Comparison of ENCODE assay signal across 20 mouse cellular contexts in the genomic region with DNA sequence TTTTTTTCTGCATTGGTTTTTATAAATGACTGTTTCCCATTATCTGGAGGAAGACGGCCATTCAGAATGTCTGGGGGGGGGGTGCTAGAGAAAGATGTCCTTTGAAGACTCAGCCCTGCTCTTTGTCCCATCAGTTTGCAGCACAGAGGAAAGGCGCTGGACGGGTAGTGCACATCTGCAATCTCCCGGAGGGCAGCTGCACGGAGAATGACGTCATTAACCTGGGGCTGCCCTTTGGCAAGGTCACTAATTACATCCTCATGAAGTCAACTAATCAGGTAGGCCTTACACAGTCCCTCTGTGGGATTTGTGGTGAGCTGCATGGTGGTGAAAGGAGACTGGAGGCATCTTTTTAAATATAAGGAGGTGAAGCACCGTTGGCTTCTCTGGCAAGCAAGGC. TPM values are rescaled to one million over a fixed set of nuclear protein-coding genes. Genes with fewer than 3 reads are reported as not detected.
DNase-seq lines count a peak whose midpoint lies in the region; ATAC-seq and TF ChIP-seq lines count a peak whose summit lies in the region.
"Had no signal": no experiment of that assay in that cellular context is flagged by ENCODE, and none has a peak within 500 bp of the region (broad histone marks: within the 10 kb centered on the region; RNA-seq: fewer than 3 reads in every experiment).

No protein-coding gene starts in this region.

- H3K27ac ChIP-seq in forebrain, embryonic 10.5 days = peak overlapping the region; percentile 81
- no peak overlapping the region for H3K27ac ChIP-seq in forebrain, postnatal 0 days (ENCODE audit: low read depth, low read length)
- 0 out of 2 replicates have a peak overlapping the region, but pooled peaks have one; percentile 1 for H3K27ac ChIP-seq in neural tube, embryonic 13.5 days (replicated peaks)
- H3K27ac ChIP-seq in neural tube, embryonic 15.5 days (replicated peaks) = no peak overlapping the region
- H3K27ac ChIP-seq in forebrain, embryonic 14.5 days (ENCODE audit: low read depth, low read length) = peak overlapping the region; percentile 21; the same call in 1 of the 2 replicates
- H3K27ac ChIP-seq: heart, embryonic 10.5 days; hindbrain, embryonic 12.5 days; liver, embryonic 14.5 days; midbrain, embryonic 15.5 days had no signal

- no peak overlapping the region for H3K9ac ChIP-seq in forebrain, postnatal 0 days
- no peak overlapping the region for H3K9ac ChIP-seq in neural tube, embryonic 13.5 days
- H3K9ac ChIP-seq in neural tube, embryonic 15.5 days (replicated peaks) = no peak overlapping the region
- H3K9ac ChIP-seq in forebrain, embryonic 14.5 days (ENCODE audit: low read length) = no peak overlapping the region
- H3K9ac ChIP-seq: hindbrain, embryonic 12.5 days; liver, embryonic 14.5 days; midbrain, embryonic 15.5 days had no signal

- H3K27me3 ChIP-seq in forebrain, embryonic 10.5 days (ENCODE audit: poor library complexity, severe bottlenecking) = no peaks in the 10 kb centered on the region
- no peaks in the 10 kb centered on the region for H3K27me3 ChIP-seq in forebrain, postnatal 0 days (ENCODE audit: insufficient read depth, low read length)
- H3K27me3 ChIP-seq in neural tube, embryonic 13.5 days = no peaks in the 10 kb centered on the region
- no peaks in the 10 kb centered on the region for H3K27me3 ChIP-seq in neural tube, embryonic 15.5 days (replicated peaks)
- H3K27me3 ChIP-seq in forebrain, embryonic 14.5 days (replicated peaks; ENCODE audit: control insufficient read depth, insufficient read depth, low read length) = no peaks in the 10 kb centered on the region
- H3K27me3 ChIP-seq: hindbrain, embryonic 12.5 days; midbrain, embryonic 15.5 days had no signal

- peak overlapping the region; percentile 2; the same call in 1 of the 2 replicates for H3K4me3 ChIP-seq in forebrain, embryonic 10.5 days
- H3K4me3 ChIP-seq in forebrain, postnatal 0 days (ENCODE audit: low read depth, low read length) = no peak overlapping the region
- no peak overlapping the region for H3K4me3 ChIP-seq in neural tube, embryonic 13.5 days
- H3K4me3 ChIP-seq in neural tube, embryonic 15.5 days (replicated peaks) = no peak overlapping the region
- no peak overlapping the region for H3K4me3 ChIP-seq in forebrain, embryonic 14.5 days (ENCODE audit: low read depth, low read length)
- H3K4me3 ChIP-seq: heart, embryonic 10.5 days; hindbrain, embryonic 12.5 days; midbrain, embryonic 15.5 days; myocyte had no signal

- H3K4me2 ChIP-seq in forebrain, postnatal 0 days (ENCODE audit: low read depth) = no peak overlapping the region
- H3K4me2 ChIP-seq in neural tube, embryonic 13.5 days = no peak overlapping the region
- no peak overlapping the region for H3K4me2 ChIP-seq in neural tube, embryonic 15.5 days
- H3K4me2 ChIP-seq in forebrain, embryonic 14.5 days (ENCODE audit: low read length) = no peak overlapping the region
- H3K4me2 ChIP-seq: hindbrain, embryonic 12.5 days; midbrain, embryonic 15.5 days had no signal

- no peaks in the 10 kb centered on the region for H3K36me3 ChIP-seq in forebrain, embryonic 10.5 days (replicated peaks)
- no peaks in the 10 kb centered on the region for H3K36me3 ChIP-seq in forebrain, postnatal 0 days (ENCODE audit: insufficient read depth)
- H3K36me3 ChIP-seq in neural tube, embryonic 13.5 days = no peaks in the 10 kb centered on the region
- no peaks in the 10 kb centered on the region for H3K36me3 ChIP-seq in neural tube, embryonic 15.5 days
- H3K36me3 ChIP-seq in forebrain, embryonic 14.5 days (ENCODE audit: control insufficient read depth, insufficient read depth, low read length) = no peaks in the 10 kb centered on the region
- H3K36me3 ChIP-seq: hindbrain, embryonic 12.5 days; midbrain, embryonic 15.5 days had no signal

- H3K9me3 ChIP-seq in forebrain, embryonic 10.5 days = no peaks in the 10 kb centered on the region
- no peaks in the 10 kb centered on the region for H3K9me3 ChIP-seq in forebrain, postnatal 0 days (ENCODE audit: low read length)
- H3K9me3 ChIP-seq in neural tube, embryonic 13.5 days = no peaks in the 10 kb centered on the region
- H3K9me3 ChIP-seq in neural tube, embryonic 15.5 days (replicated peaks) = no peaks in the 10 kb centered on the region
- no peaks in the 10 kb centered on the region for H3K9me3 ChIP-seq in forebrain, embryonic 14.5 days (replicated peaks; ENCODE audit: control insufficient read depth, low read length)
- H3K9me3 ChIP-seq: heart, embryonic 10.5 days; hindbrain, embryonic 12.5 days; midbrain, embryonic 15.5 days had no signal

- 30% methylated on average over 7 of the region's 7 CpGs for WGBS in forebrain, embryonic 10.5 days
- 30% methylated on average over 7 of the region's 7 CpGs for WGBS in forebrain, postnatal 0 days
- WGBS in neural tube, embryonic 13.5 days = 23% methylated on average over 7 of the region's 7 CpGs
- WGBS in neural tube, embryonic 15.5 days = 24% methylated on average over 7 of the region's 7 CpGs
- whole genome bisulfite sequencing in forebrain, embryonic 14.5 days = 25% methylated on average over 7 of the region's 7 CpGs

- no peak for ATAC-seq in forebrain, postnatal 0 days
- no peak for ATAC-seq in neural tube, embryonic 13.5 days (ENCODE audit: low read depth)
- ATAC-seq in neural tube, embryonic 15.5 days (ENCODE audit: low FRiP score) = no peak
- ATAC-seq in forebrain, embryonic 14.5 days = no peak
- ATAC-seq: inflammation-experienced regulatory T-cells, adult 6 months; midbrain, embryonic 15.5 days had no signal

- TF ChIP-seq CTCF in forebrain, postnatal 0 days (IDR thresholded peaks at IDR 0.05; ENCODE audit: low read depth) = no peak

- no peak for DNase-seq in forebrain, embryonic 10.5 days (ENCODE audit: extremely low spot score, low spot score)
- DNase-seq in forebrain, postnatal 0 days = no peak
- DNase-seq in forebrain, embryonic 14.5 days (ENCODE audit: low spot score) = no peak
- no peak for DNase-seq in layer of hippocampus, adult 18-20 months (ENCODE audit: low spot score in 2 of 2)
- no peak for DNase-seq in gastrocnemius, adult 8-10 months (ENCODE audit: low spot score in 2 of 2)
- DNase-seq in c-Kit-positive CD71-positive TER-119-positive erythroid progenitor cells, embryonic 14.5 days (ENCODE audit: low spot score) = no peak
- DNase-seq: adrenal gland, adult 8-10 months; cerebellum, adult 9-11 months; heart, postnatal 10 days; kidney, postnatal 36 days; retina, postnatal 1 day; right cerebral cortex, postnatal 4 days had no signal

- H3K4me1 ChIP-seq in forebrain, embryonic 10.5 days = peaks cover 67% of the 10 kb centered on the region
- H3K4me1 ChIP-seq in forebrain, postnatal 0 days (ENCODE audit: insufficient read depth) = peaks cover 3% of the 10 kb centered on the region; the same call in 1 of the 2 replicates
- peaks cover 38% of the 10 kb centered on the region for H3K4me1 ChIP-seq in neural tube, embryonic 13.5 days (replicated peaks)
- H3K4me1 ChIP-seq in neural tube, embryonic 15.5 days = peaks cover 21% of the 10 kb centered on the region
- peaks cover 21% of the 10 kb centered on the region for H3K4me1 ChIP-seq in forebrain, embryonic 14.5 days (ENCODE audit: control insufficient read depth, insufficient read depth, low read length)

RNA-seq across cellular contexts. Expression of a gene that starts 59.5 kb away (rescaled TPM):
- polyA plus RNA-seq in forebrain, embryonic 10.5 days (2016; fragmentation: Nextera tagmentation; extraction: Ambion mirVana) = 46.7 and 47.0 TPM in 2 replicates
- 24.4 and 32.3 TPM in 2 replicates for total RNA-seq in forebrain, postnatal 0 days (2014; rRNA removed)
- 55.1 and 82.7 TPM in 2 replicates for polyA plus RNA-seq in forebrain, postnatal 0 days (2015; fragmentation: Nextera tagmentation; extraction: Ambion mirVana)
- polyA plus RNA-seq in neural tube, embryonic 13.5 days (2015; fragmentation: Nextera tagmentation; extraction: Ambion mirVana) = 80.5 and 82.1 TPM in 2 replicates
- polyA plus RNA-seq in neural tube, embryonic 15.5 days (2015; fragmentation: Nextera tagmentation; extraction: Ambion mirVana) = 60.3 and 69.1 TPM in 2 replicates
- polyA plus RNA-seq in forebrain, embryonic 14.5 days (2014; fragmentation: Nextera tagmentation; extraction: Ambion mirVana) = 62.1 and 75.4 TPM in 2 replicates
- total RNA-seq in layer of hippocampus, adult 18-20 months (2021) = 100 to 1,000 TPM; 118 to 123 TPM
- total RNA-seq in gastrocnemius, adult 8-10 months (2022) = 10 to 100 TPM; 12.9 to 22.3 (median 16.3) TPM

Comparison
In these comparisons a context has a peak if more than half of its experiments do, and no peak if none do; other contexts are left out.
1. H3K27ac ChIP-seq: peak in forebrain, embryonic 10.5 days (single experiment), neural tube, embryonic 13.5 days (single experiment) and forebrain, embryonic 14.5 days (single experiment); none in forebrain, postnatal 0 days (single experiment) and neural tube, embryonic 15.5 days (single experiment).